Mouse (Mus musculus) hindbrain, embryonic 16.5 days (tissue): ENCODE results near the gene Pld6. TPM values are rescaled to one million over a fixed set of nuclear protein-coding genes. Genes with fewer than 3 reads are reported as not detected.

ENCODE experiments used
- ATAC-seq: fragments of 200-750 bp; cut with Nextera tagmentation; 2 replicates; pipeline ENCODE4 v1.8.0; 2017; ENCODE audit warnings: moderate TSS enrichment, moderate library complexity
- H3K27ac ChIP-seq: fragments of 300-500 bp; sonication (generic); 2 replicates; pipeline ENCODE4 v1.5.1; 2014; ENCODE audit warnings: low read depth, mild to moderate bottlenecking, control low read depth, low read length, moderate library complexity
- H3K27me3 ChIP-seq: fragments of 300-500 bp; sonication (generic); replicated peaks from 2 replicates; pipeline ENCODE4 v1.6.1; 2014; ENCODE audit warnings: low read length; ENCODE audit not compliant: control insufficient read depth, insufficient read depth
- H3K36me3 ChIP-seq: fragments of 300-500 bp; sonication (generic); 2 replicates; pipeline ENCODE4 v1.6.1; 2014; ENCODE audit warnings: mild to moderate bottlenecking, low read length, moderate library complexity, mixed read lengths; ENCODE audit not compliant: control insufficient read depth, insufficient read depth
- H3K4me1 ChIP-seq: fragments of 300-500 bp; sonication (generic); 2 replicates; pipeline ENCODE4 v1.6.1; 2014; ENCODE audit warnings: low read depth, low read length; ENCODE audit not compliant: control insufficient read depth, insufficient read depth
- H3K4me2 ChIP-seq: fragments of 300-500 bp; sonication (generic); 2 replicates; pipeline ENCODE4 v1.6.1; 2014; ENCODE audit warnings: mild to moderate bottlenecking, low read length, control low read depth, moderate library complexity
- H3K4me3 ChIP-seq: fragments of 300-500 bp; sonication (generic); 2 replicates; pipeline ENCODE4 v1.5.1; 2014; ENCODE audit warnings: mild to moderate bottlenecking, low read length, control low read depth, moderate library complexity
- H3K9ac ChIP-seq: fragments of 300-500 bp; sonication (generic); 2 replicates; pipeline ENCODE4 v1.6.1; 2014; ENCODE audit warnings: low read depth, mild to moderate bottlenecking, control low read depth, low read length, moderate library complexity
- H3K9me3 ChIP-seq: fragments of 300-500 bp; sonication (generic); 2 replicates; pipeline ENCODE4 v1.6.1; 2014; ENCODE audit warnings: mild to moderate bottlenecking, low read length, moderate library complexity; ENCODE audit not compliant: control insufficient read depth
- WGBS: fragments of 180-500 bp; shearing (Covaris S2); extraction: QIAGEN DNeasy Blood & Tissue Kit; methylation state at CpG from one replicate; pipeline ENCODE4 v1.1.7; 2014; 5-methylcytosine and 5-hydroxymethylcytosine counted together
- polyA plus RNA-seq: library from polyadenylated mRNA; unstranded; fragments of >200 nt; fragmentation: Nextera tagmentation; extraction: Ambion mirVana; gene quantifications from 2 replicates; pipeline ENCODE4 v1.2.1, GENCODE M21; 2015

The Pld6 gene
- polyA plus RNA-seq: 21.3 and 25.2 TPM in 2 replicates

DNA sequence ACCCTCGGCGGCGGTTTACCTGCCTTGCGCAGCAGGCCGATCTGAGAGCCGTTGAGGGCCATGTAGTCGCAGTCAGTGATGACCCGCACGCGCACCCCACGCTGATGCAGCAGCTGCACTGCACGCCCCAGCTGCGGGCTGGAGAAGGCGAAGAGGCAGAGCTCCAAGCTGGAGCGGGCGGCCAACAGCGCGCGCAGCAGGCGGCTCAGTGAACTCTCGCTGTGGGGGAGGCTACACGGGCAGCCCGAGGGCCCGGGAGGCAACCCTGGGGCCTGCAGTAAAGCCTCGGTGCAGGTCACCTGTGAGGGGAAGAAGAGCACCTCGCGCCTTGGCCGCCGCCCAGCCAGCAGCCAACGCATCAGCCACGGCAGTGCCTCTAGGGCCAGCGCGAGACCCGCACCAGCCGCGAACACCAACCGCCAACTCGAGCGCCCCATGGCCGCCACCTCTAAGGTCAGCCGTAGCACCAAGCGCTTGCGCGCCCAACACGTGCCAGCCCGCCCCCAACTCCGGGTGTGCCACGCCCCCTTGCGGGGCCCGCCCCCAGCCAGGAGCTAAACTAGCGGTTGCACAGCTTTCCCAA is at the start of gene Pld6:
Gene Pld6 (minus strand): TSS at position 447 of the 583 bp plus-strand sequence.
- Histone ChIP-seq H3K9ac (peak within 1 kb of the TSS; percentile 69), H3K27ac (peak within 1 kb of the TSS; percentile 18; the same call in 1 of the 2 replicates), H3K36me3 (peaks cover 12% of the 10 kb centered on the region), H3K4me1 (peaks cover 11% of the 10 kb centered on the region), H3K27me3 (no peaks in the 10 kb centered on the region), H3K4me3 (peak within 1 kb of the TSS; percentile 52), H3K9me3 (no peaks in the 10 kb centered on the region), H3K4me2 (peak within 1 kb of the TSS; percentile 93)
- peak; percentile 84 for ATAC-seq
- WGBS: 2% methylated on average over 45 of the region's 51 CpGs

GRCm38 (mm10) chr11:59821625-59822024 is 34.2 kb upstream of the Pld6 start:
- Histone ChIP-seq H3K4me1 (no peaks in the 10 kb centered on the region), H3K9me3 (no peaks in the 10 kb centered on the region), H3K27me3 (no peaks in the 10 kb centered on the region), H3K4me2 (no peak overlapping the region), H3K27ac (no peak overlapping the region), H3K9ac (no peak overlapping the region), H3K4me3 (no peak overlapping the region), H3K36me3 (peaks cover 74% of the 10 kb centered on the region)
- 91% methylated on average over 3 of the region's 3 CpGs for WGBS
- ATAC-seq: no peak

- Histone ChIP-seq H3K27ac (no peak overlapping the region), H3K4me1 (no peaks in the 10 kb centered on the region), H3K9ac (no peak overlapping the region), H3K27me3 (no peaks in the 10 kb centered on the region), H3K4me3 (no peak overlapping the region), H3K9me3 (no peaks in the 10 kb centered on the region), H3K36me3 (peaks cover 55% of the 10 kb centered on the region), H3K4me2 (no peak overlapping the region)
- ATAC-seq: no peak
- 100% methylated on average over 3 of the region's 3 CpGs for WGBS
Measured at GRCm38 (mm10) chr11:59817916-59818315, 30.5 kb upstream of the Pld6 start.

- Histone ChIP-seq H3K27ac (no peak overlapping the region), H3K4me1 (no peaks in the 10 kb centered on the region), H3K9ac (no peak overlapping the region), H3K4me2 (no peak overlapping the region), H3K9me3 (no peaks in the 10 kb centered on the region), H3K4me3 (no peak overlapping the region), H3K36me3 (peaks cover 43% of the 10 kb centered on the region), H3K27me3 (no peaks in the 10 kb centered on the region)
- ATAC-seq: no peak
- 88% methylated on average over 6 of the region's 6 CpGs for WGBS
Measured at GRCm38 (mm10) chr11:59815482-59816065, 28.1 kb upstream of the Pld6 start.

GRCm38 (mm10) chr11:59814936-59815335 is 27.5 kb upstream of the Pld6 start:
- H3K27ac ChIP-seq: no peak overlapping the region
- H3K4me2 ChIP-seq: no peak overlapping the region
- ATAC-seq: no peak
- no peak overlapping the region for H3K9ac ChIP-seq
- WGBS: 88% methylated on average over 6 of the region's 6 CpGs
- no peaks in the 10 kb centered on the region for H3K4me1 ChIP-seq
- no peaks in the 10 kb centered on the region for H3K27me3 ChIP-seq
- no peak overlapping the region for H3K4me3 ChIP-seq
- H3K9me3 ChIP-seq: no peaks in the 10 kb centered on the region
- H3K36me3 ChIP-seq: peaks cover 37% of the 10 kb centered on the region

- ATAC-seq: no peak
- no peaks in the 10 kb centered on the region for H3K27me3 ChIP-seq
- 80% methylated on average over 1 of the region's 1 CpGs for WGBS
Measured at GRCm38 (mm10) chr11:59814311-59814710, 26.9 kb upstream of the Pld6 start.

DNA sequence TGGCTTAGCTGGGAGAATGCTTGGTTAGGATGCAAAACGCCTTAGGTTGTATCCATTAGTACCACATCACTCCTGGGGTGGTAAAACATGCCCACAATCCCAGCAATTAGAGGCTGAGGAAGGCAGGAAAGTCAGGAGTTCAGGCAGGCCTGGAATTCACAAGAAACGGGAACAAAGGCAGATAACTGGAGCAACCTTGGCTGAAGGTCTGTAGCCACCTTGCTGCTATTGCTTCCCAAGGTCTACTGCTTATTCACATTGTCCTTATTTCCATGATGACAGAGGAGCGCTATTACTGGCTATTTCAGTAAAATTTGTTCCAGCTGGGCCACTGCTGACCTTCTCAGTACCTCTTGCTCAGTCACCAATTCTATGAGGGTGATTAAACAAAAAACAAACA is 25.8 kb upstream of the Pld6 start:
- 79% methylated on average over 3 of the region's 3 CpGs for WGBS
- ATAC-seq: no peak
- no peaks in the 10 kb centered on the region for H3K9me3 ChIP-seq
- H3K27me3 ChIP-seq: no peaks in the 10 kb centered on the region
- H3K36me3 ChIP-seq: peaks cover 21% of the 10 kb centered on the region; the same call in 1 of the 2 replicates
- peaks cover 9% of the 10 kb centered on the region for H3K4me1 ChIP-seq
- no peak overlapping the region for H3K9ac ChIP-seq
- H3K27ac ChIP-seq: no peak overlapping the region
- no peak overlapping the region for H3K4me3 ChIP-seq
- H3K4me2 ChIP-seq: no peak overlapping the region

More at GRCm38 (mm10) chr11:59814311-59814710, 26.9 kb upstream of the Pld6 start:
- H3K27ac ChIP-seq: no peak overlapping the region
- H3K4me1 ChIP-seq: no peaks in the 10 kb centered on the region
- no peaks in the 10 kb centered on the region for H3K9me3 ChIP-seq
- no peak overlapping the region for H3K9ac ChIP-seq
- H3K4me3 ChIP-seq: no peak overlapping the region
- H3K36me3 ChIP-seq: peaks cover 32% of the 10 kb centered on the region
- no peak overlapping the region for H3K4me2 ChIP-seq

DNA sequence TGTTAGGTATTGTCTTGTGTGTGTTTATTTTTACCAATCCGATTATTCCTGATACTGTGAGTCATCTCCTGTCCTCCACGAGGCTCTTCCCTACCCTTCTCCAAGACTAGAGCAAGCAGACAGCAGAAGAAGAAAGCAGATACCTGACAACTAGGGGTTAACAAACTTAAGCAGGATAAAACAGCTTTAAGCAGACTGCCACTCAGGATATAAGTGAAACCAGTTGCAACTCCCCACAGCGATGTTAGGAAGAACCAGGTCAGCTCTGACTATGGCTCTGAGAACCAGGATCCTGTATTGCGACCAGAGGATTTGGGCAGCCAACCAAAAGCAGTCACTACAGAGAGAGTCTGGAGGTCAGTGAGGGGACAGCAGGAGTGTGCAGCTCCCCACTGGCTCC is 23.8 kb upstream of the Pld6 start:
- Histone ChIP-seq H3K27ac (no peak overlapping the region), H3K9me3 (no peaks in the 10 kb centered on the region), H3K4me2 (no peak overlapping the region), H3K4me3 (no peak overlapping the region), H3K9ac (no peak overlapping the region), H3K4me1 (peaks cover 10% of the 10 kb centered on the region), H3K36me3 (peaks cover 11% of the 10 kb centered on the region), H3K27me3 (no peaks in the 10 kb centered on the region)
- no peak for ATAC-seq
- 85% methylated on average over 4 of the region's 4 CpGs for WGBS

GRCm38 (mm10) chr11:59810480-59811158 is 23.2 kb upstream of the Pld6 start:
- Histone ChIP-seq H3K9ac (peak overlapping the region; percentile 90), H3K27ac (peak overlapping the region; percentile 98), H3K27me3 (no peaks in the 10 kb centered on the region), H3K4me3 (peak overlapping the region; percentile 79), H3K4me1 (peaks cover 10% of the 10 kb centered on the region), H3K9me3 (no peaks in the 10 kb centered on the region), H3K4me2 (peak overlapping the region; percentile 82), H3K36me3 (peaks cover 9% of the 10 kb centered on the region)
- WGBS: 69% methylated on average over 14 of the region's 14 CpGs
- ATAC-seq: peak; percentile 14; the same call in 1 of the 2 replicates
